Mouse (Mus musculus) right cerebral cortex, adult 2 months (tissue): Measurements from ENCODE around the gene Oard1.

Source experiments
- DNase-seq, 2 experiments: peaks; one replicate each; pipeline ENCODE4 v3.0.0; 2021 to 2022; ENCODE audit warnings: low spot score in 2 of 2

The Oard1 gene

DNA sequence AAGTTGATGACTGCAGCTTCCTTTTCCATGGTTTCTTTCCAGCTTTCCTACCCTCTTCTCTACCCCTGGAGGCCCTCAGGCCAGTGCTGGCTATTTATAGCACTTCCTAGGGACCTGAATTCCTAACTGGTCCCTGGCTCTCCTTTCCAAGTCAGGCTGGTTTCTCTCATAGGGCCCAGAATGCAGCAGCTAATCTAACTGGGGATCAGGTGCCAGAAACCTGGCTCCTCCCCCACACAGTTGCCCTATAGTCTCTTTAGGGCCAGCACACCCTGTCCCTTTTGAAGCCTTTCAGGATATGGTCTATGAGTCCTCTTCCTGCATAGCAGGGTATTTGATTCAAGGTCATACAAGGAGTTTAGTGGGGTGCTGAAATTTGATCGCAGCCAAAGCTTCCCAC is 26.7 kb downstream of the Oard1 start:
- no peak for DNase-seq

DNA sequence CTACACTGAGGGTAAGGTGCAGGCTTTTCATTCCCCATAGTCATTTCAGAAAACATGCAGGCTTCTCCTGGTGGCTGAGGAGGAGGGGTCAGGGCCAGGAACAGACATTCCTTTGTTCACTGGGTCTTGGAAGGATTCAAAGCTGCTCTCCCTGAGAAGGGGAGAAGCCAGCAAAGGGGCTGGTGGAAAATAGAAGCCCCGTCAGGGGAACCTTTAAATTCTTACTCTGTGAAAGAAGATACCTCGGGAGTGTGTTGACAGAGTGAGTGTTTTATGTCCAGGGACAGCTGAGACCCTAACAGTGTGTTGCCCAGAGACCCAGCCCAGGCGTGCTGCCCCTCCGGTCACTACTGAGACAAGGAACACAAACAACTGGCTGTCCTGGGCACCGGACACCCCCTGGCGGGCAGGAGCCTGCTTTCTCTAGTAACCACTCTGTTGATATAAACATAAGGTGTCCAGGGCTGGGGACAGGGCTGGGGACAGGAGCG is 27.7 kb downstream of the Oard1 start:
- no peak for DNase-seq

DNA sequence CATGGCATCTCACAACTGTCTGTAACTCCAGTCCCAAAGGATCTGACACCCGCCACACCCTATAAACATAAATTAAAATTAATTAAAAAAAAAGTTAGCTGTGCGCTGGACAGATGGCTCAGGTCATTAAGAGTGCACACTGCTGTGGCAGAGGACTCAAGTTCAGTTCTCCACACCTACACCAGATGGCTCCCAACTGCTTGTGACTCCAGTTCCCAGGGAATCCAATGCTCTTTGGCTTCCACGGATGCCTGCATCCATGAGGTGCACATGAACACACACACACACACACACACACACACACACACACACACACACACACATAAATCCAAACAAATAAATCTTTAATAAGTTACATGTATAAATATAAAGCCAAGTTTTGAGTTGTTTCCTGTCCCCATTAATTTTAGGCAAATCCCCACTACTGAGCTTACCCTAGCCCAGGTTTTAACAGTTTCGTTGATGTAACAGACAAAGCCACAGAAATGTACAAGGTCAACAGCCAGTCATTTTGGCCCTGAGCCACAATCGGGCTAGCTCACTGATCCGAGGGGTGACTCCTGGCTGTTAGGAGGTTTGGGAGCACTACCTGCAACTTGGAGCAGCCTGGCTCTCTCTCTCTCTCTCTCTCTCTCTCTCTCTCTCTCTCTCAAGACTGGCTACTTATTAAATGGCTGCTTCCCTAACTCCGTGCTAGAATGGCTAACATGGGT is 33.1 kb downstream of the Oard1 start:
- DNase-seq = no peak

DNA sequence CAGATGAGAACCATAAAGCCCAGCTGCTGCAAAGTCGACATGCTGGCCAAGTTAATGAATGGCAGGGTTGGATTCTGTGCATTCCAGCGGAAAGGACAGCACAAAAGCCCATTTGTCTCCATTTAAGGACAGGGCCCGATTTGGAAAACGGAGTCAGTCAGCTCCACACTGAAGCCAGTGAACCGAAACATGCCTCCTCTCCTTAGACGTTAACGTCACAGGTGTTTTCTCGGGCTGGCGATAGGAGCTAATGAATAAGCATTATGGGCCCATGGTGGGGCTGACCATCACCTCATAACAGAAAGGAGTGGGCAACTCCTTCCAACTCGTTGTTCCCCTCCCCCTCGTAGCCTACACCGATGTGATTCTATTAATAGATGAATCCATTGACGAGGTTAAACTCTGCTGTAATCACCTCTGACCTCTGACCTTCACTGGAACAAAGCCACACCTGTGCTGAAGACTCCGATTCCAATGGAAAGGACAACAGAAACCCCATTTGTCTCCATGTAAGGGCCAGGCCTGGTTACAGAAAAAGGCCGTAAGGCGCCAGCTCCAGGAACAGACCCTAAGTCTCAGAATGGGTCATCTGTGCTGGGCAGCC is 33.8 kb downstream of the Oard1 start:
- DNase-seq = no peak

DNA sequence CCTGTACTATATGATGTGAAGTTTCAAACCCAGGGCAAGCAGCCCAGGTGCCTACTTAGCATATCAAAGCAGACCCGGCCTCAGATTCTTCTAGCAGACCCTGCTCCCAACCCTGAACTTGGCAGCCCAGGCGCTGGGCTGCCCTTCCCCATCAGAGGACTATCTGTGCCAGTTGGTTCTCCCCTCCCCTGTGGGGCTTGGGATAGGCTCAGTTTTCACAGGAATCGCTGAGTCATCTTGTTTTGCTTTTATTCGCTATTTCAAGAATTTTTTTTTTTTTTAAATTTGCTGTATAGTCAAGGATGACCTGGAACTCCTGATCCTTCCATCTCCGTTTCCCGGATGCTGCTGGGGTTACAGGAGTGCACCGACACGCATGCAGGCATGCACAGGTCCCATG is 37.9 kb downstream of the Oard1 start:
- no peak for DNase-seq

DNA sequence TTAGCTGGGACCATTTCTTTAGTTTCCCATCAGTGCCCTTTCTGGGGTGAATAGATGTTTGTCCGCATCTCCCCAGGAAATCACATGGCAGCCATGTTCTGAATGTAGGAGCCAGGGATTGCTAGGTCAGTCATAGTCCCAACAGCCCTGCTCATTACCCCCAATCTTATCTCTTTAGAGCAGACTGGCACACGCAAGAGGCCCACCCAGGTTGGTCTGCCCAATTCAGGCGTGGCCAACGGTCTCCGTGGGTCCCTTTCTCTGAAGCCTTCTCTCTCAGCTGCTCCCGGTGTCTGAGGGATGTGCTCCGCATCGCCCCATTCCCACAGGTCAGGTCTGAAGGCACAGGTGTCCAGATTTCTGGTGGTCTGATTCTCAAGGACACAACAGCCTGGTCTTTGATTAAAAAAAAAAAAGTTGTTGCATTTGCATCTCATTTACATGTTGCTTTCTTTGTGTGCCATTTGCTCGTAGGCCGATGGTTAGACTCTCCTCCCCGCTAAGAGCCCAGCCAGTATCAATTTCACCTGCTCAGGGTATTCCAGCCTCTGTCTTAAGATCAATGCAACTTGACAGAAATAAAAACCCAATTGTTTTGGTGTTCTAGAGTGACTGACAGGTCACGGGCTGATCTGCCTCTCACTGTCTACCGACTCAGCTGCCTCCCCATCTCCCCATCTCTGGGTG is 41.0 kb downstream of the Oard1 start:
- no peak for DNase-seq

DNA sequence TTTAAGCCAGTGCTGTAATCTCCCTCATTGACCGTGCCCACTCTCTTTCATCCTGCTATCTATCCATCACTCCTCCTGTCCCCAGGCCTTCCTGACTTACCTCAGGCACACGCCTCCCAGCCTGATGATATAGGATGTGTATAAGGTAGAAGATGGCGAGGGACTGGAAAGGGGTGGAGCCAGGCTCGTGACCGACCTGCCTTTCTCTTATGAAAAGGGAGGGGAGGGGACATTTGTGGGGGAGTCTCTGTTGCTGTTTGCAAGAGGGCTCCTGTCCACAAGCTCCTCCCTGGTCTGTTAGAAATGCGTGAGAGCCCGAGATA is 41.5 kb downstream of the Oard1 start, which contains the start of gene Tspo2:
Gene Tspo2, minus strand, starts transcription at position 170 of the 323 bp plus-strand sequence.
- no peak for DNase-seq

DNA sequence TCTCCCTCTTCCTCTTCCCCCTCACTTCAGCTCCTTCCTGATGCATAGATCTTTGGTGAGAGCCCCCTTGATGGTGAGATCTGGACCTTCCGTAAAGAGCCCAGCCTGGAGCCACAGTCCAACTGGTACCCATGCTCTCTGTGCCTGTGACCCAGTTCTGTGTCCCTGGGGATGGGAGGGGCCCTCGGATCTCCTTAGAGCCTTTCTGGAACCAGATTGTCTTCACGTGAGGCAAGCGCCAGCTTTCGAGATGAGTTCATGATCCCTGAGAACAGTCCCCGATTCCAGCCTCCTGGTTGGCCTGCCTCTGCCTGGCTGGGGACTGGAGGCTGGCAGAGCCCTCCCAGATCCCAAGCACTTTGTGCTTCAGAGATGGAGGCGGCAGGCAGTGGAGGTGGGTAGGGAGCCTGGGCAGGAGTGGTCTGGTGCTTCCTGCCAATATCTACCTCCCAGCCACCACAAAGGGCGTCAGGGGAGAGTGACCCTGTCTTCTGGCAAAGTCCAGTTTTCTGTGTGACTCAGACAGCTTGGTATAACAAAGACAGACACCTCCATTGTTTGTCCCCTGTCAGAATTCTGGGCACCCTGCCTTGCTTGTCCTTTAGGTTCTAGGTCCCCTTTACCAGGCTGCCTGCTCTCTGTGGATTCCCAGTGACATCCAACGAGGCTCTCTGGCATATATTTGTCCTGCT is 42.1 kb downstream of the Oard1 start:
- DNase-seq = no peak

DNA sequence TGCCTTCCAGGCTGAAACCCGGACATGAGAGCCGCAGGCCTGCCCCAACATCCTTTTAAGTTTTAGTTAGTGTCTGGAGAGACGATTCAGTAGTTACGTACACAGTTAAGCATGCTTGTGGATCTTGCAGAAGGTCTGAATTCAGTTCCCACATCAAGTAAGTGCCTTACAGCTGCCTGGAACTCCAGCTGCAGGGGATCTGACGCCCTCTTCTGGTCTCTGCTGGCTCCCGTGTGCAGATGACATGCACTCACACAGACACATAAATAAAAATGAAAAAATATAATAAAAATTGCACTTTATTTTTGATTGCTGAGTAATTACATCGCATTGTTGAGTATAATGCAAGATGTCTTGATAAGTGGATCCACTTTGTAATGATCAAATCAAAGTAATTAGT is 43.7 kb downstream of the Oard1 start:
- DNase-seq = no peak

DNA sequence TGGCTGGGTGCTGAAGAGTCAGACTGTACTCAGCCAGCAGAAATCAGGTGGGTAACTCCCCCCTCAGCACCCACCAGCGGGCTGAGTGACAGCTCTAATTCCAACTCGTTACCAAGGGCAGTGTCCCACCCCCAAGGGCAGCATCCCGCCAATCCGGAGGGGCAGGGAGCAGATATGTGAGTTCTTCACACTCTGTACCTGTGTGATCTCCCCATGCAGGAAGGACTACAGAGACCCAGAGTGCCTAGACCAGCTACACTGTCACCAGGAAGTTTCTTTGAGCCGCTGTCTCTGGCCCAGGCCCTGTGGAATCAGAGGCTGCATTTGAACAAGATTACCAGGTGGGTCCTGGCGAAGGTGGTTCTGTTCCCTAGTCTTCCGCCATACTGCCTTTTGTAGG is 44.4 kb downstream of the Oard1 start:
- no peak for DNase-seq

DNA sequence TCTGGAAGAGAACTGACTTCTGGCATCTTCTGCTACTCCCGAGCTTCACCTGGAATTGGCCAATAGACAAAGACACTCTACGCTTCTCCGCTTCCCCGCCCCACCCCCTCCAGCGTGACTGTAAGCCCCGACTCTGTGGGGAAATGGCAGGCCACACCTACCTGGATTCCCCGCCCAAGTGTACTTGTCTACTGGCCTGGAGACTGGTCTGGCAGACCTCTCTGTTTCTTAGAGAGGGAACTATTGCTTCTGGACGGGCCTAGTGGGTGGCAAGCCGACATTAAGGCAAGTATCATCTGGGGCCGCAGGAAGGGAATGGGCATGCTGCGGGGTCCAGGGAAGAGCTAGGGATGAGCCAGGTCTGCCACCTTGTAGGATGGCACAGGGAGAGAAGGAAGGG is 44.9 kb downstream of the Oard1 start, which contains the start of gene Unc5cl:
Gene Unc5cl, plus strand, starts transcription at position 214 of the 400 bp plus-strand sequence.
- no peak for DNase-seq

DNA sequence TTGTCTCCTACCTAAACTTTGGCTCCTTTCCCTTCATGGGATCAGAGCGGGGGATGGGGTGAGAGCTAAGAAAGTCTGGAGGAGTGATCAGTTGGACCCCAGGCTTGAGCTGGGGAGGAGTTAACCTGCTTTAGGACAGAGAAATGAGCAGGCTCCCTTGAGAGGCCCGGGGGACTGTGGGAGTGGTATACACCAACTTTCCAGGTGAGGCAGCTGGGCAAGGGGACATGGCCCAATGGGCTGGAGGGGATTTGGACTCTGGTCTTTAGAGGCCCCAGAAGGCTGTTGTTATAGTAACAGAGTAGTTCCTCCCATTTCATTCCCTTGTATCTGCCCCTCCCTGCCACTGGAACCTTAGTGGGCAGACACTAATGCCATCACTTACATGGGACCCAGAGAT is 46.1 kb downstream of the Oard1 start:
- no peak for DNase-seq

DNA sequence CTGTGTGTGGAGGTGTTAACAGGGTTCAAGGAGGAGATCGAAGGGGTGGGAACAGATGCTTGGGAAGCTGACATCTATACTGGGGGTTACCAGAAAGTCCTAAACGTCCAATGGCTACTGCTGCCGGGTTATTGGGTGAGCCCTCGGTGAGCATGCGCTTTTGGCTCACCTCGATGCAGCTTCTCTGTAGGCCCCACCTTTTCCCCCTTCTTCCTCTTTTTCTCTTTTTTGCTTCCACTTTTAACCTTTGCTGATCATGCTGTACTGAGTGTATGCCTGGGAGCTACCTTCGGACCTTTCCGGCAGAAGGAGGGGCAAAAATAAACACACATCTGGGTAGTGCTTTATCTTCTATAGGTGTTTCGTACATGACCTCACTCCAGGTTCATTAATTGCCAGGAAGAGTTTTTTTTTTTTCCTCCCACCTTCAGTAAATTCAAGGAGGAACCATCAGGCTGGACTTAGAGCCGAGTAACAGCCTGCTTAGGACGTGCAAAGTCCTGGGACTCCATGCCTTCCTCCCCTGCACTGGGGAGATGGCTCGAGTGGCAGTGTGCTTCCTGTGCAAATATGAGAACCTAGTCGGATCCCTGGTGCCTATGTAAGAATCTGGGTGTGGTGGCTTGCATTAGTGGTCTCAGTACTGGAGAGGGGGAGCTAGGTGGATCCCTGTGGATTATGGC is 48.3 kb downstream of the Oard1 start:
- DNase-seq = no peak

DNA sequence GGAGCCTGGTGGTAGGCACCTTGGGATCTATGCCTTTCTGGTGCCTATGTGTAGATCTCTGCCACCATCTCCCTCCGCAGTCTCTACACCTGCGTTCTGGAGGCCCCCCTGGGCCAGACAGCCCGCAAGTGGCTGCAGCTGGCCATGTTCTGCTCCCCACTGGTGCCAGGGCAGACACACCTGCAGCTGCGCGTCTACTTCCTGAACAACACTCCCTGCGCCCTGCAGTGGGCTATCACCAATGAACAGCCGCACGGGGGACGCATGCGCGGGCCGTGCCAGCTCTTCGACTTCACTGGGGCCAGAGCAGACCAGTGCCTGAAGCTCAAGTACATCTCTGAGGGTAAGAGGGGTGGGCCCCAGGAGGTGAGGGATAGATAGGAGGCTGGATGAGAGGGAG is 52.3 kb downstream of the Oard1 start:
- DNase-seq = no peak

DNA sequence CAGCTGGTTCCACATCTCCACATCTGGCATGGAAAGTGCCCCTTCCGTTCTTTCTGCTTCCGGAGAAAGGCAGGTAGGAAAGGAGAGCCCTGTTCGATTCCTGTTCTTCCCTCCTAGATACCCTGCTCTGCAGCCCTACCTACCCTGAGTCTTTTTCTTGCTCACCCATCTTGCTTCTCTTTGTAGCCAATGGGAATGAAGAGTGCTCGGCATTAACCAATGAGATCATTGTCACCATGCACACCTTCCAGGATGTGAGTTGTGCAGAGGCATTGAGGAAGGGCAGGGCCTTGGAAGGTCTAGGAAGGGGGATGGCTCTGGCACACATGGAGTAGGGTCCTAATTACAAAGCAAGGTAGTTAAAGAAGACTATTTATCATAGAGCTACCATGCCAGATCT is 53.6 kb downstream of the Oard1 start:
- DNase-seq = no peak
